Mouse (Mus musculus) right cerebral cortex, postnatal 4 days (tissue): ENCODE data around the gene Csmd2.
A peak's percentile ranks its signal among the peaks of the same experiment; 100 is the strongest.

Experiments
- DNase-seq: peaks from one replicate; pipeline ENCODE4 v3.0.0-alpha.2; 2022

Gene Csmd2

DNA sequence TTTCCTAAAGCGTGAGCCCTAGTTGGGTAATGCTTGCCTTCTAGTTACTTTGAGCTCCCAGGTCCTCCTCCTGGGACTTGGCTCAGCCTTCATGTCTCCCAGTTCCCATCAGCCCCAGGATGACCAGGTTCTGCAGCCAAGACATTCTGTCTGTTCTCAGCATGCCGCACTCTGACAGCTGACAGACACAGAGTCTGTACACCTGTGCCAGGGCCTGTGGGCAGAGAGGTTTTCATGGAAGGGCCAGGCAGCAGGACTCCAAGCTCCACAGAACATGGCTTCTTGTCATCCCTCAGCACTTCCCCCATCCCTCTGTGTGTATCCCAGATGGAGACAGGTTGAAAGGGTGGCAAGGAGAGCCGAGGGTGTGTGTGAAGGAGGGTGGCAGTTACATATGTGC is 154.6 kb downstream of the Csmd2 start:
- DNase-seq = no peak

DNA sequence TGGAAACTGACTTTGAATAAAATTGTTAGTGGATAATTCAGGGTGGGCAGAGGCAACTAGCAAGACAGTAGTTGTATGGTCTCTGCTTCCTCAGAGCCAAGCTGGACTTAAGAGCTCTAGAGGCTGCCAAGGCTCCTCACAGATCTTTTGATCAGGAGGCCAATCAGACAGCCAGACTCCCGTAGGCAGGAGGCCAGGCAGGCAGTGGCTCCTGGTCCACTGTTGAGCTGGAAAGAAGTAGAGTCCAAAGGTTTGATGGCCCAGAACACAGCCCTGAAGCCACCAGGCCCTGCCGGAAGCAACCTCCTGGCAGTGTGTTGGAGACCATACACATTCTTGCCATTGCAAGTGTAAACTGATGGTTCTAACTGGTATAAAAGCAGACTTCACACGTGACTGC is 155.5 kb downstream of the Csmd2 start:
- DNase-seq = no peak

DNA sequence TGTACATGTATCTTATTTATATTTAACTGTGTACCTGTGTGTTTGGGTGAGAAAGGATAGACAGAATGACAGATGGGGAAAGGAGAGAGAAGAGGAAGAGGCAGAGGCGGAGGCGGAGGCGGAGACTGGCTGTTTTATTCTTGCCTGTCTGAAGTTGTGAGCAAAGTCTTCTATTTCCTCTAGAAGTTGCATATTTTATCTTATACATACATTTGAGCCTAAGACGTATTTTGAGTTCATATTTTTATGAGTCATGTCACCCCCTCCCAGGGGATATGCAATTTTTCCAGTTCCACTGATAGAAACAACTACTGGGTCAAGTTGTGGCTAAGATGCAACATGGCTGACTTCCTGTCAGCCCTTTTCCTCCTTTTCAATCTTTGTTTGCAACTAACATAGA is 161.9 kb downstream of the Csmd2 start:
- no peak for DNase-seq

- no peak for DNase-seq
Observed at GRCm38 (mm10) chr4:128152066-128152465, 164.4 kb downstream of the Csmd2 start.

DNA sequence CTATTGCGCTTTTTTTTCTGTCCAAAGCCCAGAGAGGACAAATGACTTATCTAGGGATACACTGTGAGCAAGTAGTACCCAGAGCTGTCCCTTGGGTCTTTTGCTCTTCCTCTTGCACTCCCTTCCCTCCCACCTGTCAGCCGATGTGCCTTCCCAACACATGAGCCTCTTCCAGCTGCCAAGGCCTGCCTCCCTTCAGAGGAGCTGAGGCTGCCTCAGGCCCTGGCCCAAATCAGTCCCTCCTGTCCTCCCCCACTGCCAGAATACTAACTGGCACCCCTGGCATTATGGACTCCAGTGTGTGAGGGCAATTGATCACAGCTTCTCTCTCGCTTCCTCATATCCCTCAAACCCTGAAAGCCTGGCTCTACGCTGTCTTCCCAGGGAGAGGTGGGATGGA is 165.5 kb downstream of the Csmd2 start:
- no peak for DNase-seq

- DNase-seq = no peak
Observed at GRCm38 (mm10) chr4:128155226-128155625, 167.6 kb downstream of the Csmd2 start.

GRCm38 (mm10) chr4:128160656-128161055 is 173.0 kb downstream of the Csmd2 start:
- DNase-seq = no peak

DNA sequence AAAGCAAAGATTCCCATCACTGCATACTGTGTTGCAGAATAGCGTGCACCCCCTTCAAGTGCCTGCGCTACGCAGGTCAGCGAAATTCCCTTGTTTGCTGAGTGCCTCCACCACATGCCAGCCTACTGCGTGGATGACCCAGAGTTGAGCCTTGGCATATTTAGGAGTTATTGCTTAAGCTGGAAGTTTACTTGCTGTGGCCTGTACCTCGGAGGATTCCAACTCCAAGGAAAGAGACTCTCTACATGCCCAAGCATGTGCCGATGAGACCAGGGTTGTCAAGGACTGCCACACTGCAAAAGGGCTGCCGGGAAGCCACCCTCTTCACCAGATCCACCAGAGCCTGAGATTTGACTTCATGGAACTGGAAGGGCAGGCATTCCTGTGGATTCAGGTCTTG is 182.5 kb downstream of the Csmd2 start:
- DNase-seq = no peak

DNA sequence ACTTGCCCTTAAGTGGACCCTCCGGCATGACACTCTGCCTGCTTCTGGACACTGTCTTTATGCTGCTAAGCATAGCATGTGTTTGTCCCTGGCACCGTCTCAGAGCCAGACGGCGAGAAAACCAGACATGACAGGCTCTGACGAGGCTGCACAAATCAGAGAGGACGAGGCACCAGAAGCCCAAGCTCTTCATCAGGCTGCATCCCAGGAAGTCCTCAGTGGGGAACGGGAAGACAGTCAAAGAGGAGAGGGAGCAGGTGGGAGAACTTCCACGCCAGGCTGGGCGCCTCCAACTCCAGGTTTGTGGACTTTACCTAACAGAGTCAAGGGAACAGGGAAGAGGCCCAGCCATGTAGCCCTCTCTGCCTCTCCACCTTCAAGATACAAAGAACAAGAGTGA is 183.6 kb downstream of the Csmd2 start:
- peak; percentile 39 for DNase-seq

- no peak for DNase-seq
Observed at GRCm38 (mm10) chr4:128171701-128172100, 184.0 kb downstream of the Csmd2 start.

GRCm38 (mm10) chr4:128178974-128179373 is 191.3 kb downstream of the Csmd2 start:
- peak; percentile 26 for DNase-seq

DNA sequence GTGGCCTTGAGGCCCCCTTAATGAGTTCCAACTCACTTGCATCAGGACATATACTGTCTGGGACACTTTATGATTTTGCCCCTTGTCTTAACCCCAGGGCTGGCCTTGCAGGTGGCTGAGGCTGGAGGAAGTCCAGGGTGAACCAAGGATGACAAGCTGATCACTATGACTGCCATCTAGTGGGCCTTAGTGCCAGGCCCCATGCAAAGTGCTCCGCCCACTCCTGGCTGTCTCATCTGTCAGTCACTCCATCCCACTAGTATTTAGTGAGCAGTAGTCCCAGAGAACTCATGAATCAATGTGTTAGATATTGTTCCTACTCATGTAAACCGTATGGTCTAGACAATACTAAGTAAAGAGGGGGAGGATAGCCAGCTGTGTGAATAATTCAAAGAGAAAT is 191.9 kb downstream of the Csmd2 start:
- DNase-seq = no peak

DNA sequence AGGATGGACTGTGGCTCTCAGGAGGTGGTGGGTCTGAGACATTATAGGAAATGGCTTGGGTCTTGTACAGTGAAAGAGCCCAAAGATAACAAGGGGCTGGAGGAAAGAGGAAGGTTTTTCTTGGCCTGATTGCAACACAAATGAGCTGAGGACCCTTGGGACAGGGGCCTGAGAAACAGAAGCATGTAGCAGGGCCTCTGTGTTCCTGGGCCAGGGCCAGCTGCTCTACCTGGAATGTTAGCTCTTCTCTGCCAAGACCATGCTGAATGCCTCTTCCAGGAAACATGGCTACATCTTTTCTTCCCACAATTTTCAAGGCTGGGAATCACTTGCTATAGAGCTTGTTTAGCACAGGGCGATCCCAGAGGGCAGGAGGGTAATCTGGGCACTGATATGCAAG is 197.1 kb downstream of the Csmd2 start:
- no peak for DNase-seq

DNA sequence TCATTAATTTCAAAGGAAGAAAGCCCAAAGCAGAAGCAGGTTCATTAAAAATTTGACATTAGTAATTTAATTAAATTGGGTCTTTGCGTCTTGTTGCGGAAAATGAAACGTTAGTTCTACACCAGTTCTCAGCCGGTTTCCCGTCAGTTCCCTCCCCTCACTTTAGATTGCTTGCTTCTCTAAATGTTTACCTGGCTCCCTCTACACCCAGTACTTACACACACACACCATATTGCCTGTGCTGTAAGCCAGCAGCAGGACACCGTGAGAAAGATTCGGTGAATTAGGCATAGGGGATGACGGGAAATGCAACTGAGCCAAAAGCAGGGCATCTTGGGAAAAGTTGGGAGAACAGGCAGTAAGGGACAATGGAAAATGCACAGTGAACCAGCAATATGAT is 206.8 kb downstream of the Csmd2 start:
- no peak for DNase-seq

DNA sequence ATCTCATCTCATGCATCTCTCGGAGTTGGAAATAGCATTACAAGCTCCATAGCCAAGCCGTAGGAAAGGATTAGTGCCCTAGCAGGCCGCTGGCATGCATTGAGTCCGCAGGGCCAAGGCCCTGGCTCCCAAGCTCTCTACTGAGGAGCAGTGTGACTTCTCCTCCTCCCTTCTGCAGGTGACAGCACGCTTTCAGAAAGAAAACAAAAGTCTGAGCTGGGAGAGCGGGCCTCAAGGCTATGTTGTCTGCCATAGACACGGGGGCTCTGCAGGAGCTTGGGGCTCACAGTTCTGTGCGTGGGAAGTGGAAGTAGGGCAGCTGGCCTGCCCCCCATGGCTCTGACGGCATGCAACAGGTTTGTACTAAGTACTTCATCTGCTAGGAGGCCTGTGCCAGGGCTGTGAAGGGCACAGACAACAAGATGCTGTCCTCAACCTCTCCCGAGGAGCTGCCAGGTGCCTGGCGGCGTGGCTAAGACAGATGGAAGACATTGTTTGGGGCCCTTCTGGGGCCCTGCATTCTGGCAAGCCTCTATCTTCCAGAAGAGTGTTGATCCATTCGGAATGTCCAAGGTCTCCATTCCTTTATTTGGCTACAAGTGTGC is 230.4 kb downstream of the Csmd2 start:
- DNase-seq = no peak

DNA sequence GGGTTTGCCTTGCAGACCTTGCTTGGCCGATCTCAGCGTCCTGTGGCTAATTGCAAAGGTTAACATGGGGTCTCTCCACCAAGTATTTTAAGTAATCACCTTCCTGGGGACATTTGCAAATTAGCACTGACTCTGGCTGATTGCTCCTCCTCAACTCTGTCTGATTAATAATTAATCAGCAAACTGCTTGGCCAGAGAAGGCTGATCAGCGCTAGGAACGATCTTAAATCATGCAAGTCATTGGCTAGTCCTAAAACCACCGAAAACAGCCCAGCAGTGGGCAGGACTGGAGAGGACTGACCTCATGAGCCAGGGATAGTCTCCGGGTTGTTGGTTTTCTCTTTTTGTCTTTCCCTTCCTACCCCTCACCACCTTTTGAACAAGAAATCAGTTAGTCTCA is 236.8 kb downstream of the Csmd2 start:
- no peak for DNase-seq

- DNase-seq = no peak
Observed at GRCm38 (mm10) chr4:128227377-128228316, 240.0 kb downstream of the Csmd2 start.

DNA sequence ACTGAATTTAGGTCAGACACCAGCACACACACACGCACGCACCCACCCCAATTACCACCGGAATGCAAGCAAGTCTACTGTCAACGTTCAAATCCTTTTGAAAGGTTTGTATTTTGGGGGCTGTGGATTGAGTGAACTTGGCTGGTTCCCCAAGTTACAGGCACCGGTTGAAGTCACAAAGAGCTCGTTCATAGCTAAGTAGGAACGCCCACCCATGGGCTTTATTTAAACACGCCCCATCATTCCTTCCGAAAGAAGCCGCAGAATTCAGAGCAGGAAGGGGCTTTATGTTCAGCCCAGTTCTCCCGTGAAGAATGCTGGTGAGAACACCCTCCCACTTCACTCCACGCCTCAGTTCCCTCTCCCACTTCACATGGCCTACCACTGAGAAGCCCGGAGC is 245.8 kb downstream of the Csmd2 start:
- DNase-seq = no peak

- DNase-seq = no peak
Observed at GRCm38 (mm10) chr4:128239113-128239512, 251.5 kb downstream of the Csmd2 start.

DNA sequence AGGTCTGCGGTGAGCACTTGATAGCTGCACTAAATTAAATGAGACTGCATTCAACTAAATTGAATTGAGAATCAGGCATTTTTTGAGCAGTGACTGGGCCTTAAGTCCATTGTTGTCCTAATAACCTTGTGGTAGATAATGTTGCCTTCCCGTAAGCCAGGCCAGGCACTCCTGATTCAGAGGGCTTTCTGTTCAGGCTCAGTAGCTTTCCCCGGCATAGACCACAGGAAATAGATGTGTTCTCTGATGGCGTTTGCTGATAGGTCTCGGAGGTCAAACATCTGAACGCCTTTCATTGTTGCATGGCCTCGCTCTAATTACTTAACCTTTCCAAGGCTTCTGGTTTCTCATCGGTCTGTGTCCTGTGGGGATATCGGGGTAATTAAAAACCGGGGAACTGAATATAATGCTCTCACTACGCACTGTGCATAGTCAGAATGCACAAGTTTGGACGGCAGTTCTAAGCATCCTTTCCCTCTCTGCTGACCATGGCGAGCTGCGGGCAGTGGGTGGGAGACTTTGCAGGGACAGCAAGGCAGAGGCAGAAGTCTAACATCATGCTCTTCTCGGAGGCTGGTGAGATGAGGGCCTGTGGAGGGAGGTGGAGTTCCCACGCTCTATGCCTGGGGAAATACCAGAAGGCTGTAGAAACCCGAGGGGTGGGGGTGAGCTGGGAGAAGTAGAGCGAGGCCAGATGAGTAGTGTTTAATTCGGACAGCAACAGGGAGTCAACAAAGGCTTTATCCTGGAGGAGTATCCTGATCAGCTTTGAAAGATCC is 253.6 kb downstream of the Csmd2 start:
- DNase-seq = no peak

- DNase-seq = no peak
Observed at GRCm38 (mm10) chr4:128241854-128242356, 254.2 kb downstream of the Csmd2 start.

GRCm38 (mm10) chr4:128245201-128245600 is 257.5 kb downstream of the Csmd2 start:
- no peak for DNase-seq

DNA sequence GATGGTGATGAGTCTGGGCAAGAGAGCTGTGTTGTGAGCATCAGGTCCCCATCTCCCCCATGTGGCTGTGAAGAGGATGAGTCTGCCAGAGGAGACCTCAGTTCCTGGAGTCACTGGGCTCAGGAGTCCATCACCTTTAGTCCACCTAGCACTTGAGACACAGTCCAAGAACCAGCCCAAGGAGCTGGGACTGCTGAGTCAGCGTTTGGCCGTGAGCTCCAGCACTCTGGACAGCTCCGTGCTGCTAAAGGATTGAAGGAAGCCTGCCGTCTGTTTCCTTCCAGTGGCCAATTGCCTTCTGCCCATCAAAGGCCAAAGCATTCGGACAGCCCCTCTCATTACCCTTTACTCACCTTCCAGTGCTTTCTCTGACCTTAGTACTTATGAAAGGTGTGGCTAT is 261.0 kb downstream of the Csmd2 start:
- DNase-seq = no peak

DNA sequence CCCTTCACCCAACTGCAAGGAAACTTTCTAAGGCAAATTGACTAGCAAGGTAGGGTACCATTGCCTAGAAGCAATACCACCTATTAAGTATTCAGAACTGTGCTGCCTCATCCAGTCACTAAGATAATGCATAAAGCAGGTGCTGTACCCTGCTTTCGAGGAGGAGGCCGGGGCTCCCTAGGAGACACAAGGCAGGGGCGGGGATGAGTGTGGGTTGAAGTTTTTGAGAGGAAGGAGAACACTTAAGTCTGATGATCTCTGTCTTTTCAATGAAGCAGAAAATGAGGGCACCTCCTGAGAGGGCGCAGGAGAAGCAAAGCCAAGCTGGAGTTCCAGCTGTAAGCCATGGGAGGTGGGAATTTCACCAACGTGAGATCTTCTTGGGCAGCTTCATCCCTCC is 271.6 kb downstream of the Csmd2 start:
- DNase-seq = no peak
